Mouse (Mus musculus) stomach, postnatal 0 days (tissue): Measurements from ENCODE around the gene Mbnl1.
A peak's percentile ranks its signal among the peaks of the same experiment; 100 is the strongest.

Experiments used
- CTCF ChIP-seq: IDR thresholded peaks from 2 replicates; pipeline ENCODE4 v1.5.1; 2016; ENCODE audit warnings: antibody characterized with exemption, low read depth, mild to moderate bottlenecking, moderate library complexity
- EP300 ChIP-seq: optimal IDR thresholded peaks from 2 replicates; pipeline ENCODE3; 2016; ENCODE audit warnings: antibody characterized with exemption

GRCm38 (mm10) chr3:60586046-60586445 is 113.4 kb downstream of the Mbnl1 start:
- TF ChIP-seq CTCF (peak; percentile 49), EP300 (no peak)
